Mouse (Mus musculus) liver, embryonic 15.5 days (tissue): ENCODE results near the gene Cradd. TPM values are rescaled to one million over a fixed set of nuclear protein-coding genes. Genes with fewer than 3 reads are reported as not detected.

Experiments
- ATAC-seq: fragments of 200-750 bp; cut with Nextera tagmentation; 2 replicates; pipeline ENCODE4 v1.8.0; 2017; ENCODE audit warnings: moderate number of reproducible peaks, mild to moderate bottlenecking, moderate library complexity; ENCODE audit not compliant: insufficient read depth
- H3K27ac ChIP-seq: fragments of 300-500 bp; sonication (generic); replicated peaks from 2 replicates; pipeline ENCODE4 v1.5.1; 2015; ENCODE audit warnings: mild to moderate bottlenecking, inconsistent platforms
- H3K27me3 ChIP-seq: fragments of 300-500 bp; sonication (generic); 2 replicates; pipeline ENCODE4 v1.6.1; 2015; ENCODE audit warnings: mild to moderate bottlenecking, inconsistent platforms
- H3K36me3 ChIP-seq: fragments of 300-500 bp; sonication (generic); replicated peaks from 2 replicates; pipeline ENCODE4 v1.6.1; 2015; ENCODE audit warnings: moderate library complexity, mild to moderate bottlenecking, inconsistent platforms
- H3K4me1 ChIP-seq: fragments of 300-500 bp; sonication (generic); replicated peaks from 2 replicates; pipeline ENCODE4 v1.6.1; 2015; ENCODE audit warnings: inconsistent platforms
- H3K4me2 ChIP-seq: fragments of 300-500 bp; sonication (generic); 2 replicates; pipeline ENCODE4 v1.6.1; 2015; ENCODE audit warnings: moderate library complexity, mild to moderate bottlenecking, inconsistent platforms
- H3K4me3 ChIP-seq: fragments of 300-500 bp; sonication (generic); replicated peaks from 2 replicates; pipeline ENCODE4 v1.5.1; 2015; ENCODE audit warnings: mild to moderate bottlenecking, inconsistent platforms
- H3K9ac ChIP-seq: fragments of 300-500 bp; sonication (generic); 2 replicates; pipeline ENCODE4 v1.6.1; 2015; ENCODE audit warnings: moderate library complexity, mild to moderate bottlenecking, inconsistent platforms
- H3K9me3 ChIP-seq: fragments of 300-500 bp; sonication (generic); replicated peaks from 2 replicates; pipeline ENCODE4 v1.6.1; 2016; ENCODE audit warnings: inconsistent platforms
- WGBS: fragments of 180-500 bp; shearing (Covaris S2); methylation state at CpG from one replicate; pipeline ENCODE4 v1.1.7; 2015; ENCODE audit warnings: mixed read lengths; ENCODE audit not compliant: insufficient replicate concordance; 5-methylcytosine and 5-hydroxymethylcytosine counted together
- polyA plus RNA-seq: library from polyadenylated mRNA; unstranded; fragments of >200 nt; fragmentation: Nextera tagmentation; extraction: Ambion mirVana; gene quantifications from 2 replicates; pipeline ENCODE4 v1.2.1, GENCODE M21; 2015

Cradd gene
- polyA plus RNA-seq, 1 experiment from 2014 or later, result 4.2 TPM

DNA sequence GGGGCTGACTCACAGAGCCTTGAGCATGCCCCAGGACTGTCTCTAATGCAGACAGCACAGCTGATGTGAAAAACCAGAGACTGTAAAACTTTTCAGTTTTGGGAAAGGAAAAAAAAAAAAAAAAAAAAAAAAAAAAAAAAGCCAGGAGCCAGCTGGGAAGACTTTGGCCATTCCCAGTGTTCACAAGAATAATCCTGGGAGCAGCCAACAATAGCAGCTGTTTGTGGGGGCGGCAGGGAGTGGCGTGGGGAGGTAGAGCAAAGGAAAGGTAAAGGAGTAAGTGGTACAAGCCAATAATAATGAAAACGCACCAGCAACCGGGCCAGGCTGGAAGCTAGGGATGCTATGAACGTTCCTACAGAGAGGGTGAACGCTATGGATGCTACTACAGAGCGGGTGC is 32.8 kb upstream of the Cradd start:
- H3K27ac ChIP-seq, result no peak overlapping the region
- ATAC-seq, result no peak
- 68% methylated on average over 7 of the region's 7 CpGs for WGBS

GRCm38 (mm10) chr10:95355678-95356268 is 31.8 kb upstream of the Cradd start:
- Histone ChIP-seq H3K4me3 (no peak overlapping the region), H3K4me2 (no peak overlapping the region), H3K36me3 (no peaks in the 10 kb centered on the region), H3K9ac (no peak overlapping the region), H3K27ac (no peak overlapping the region), H3K4me1 (no peaks in the 10 kb centered on the region), H3K27me3 (no peaks in the 10 kb centered on the region), H3K9me3 (no peaks in the 10 kb centered on the region)
- ATAC-seq, result no peak
- WGBS, result 52% methylated on average over 6 of the region's 6 CpGs

More for the DNA sequence above, 32.8 kb upstream of the Cradd start:
- H3K4me1 ChIP-seq, result no peaks in the 10 kb centered on the region
- no peak overlapping the region for H3K9ac ChIP-seq
- H3K9me3 ChIP-seq, result no peaks in the 10 kb centered on the region
- no peak overlapping the region for H3K4me2 ChIP-seq
- H3K36me3 ChIP-seq, result no peaks in the 10 kb centered on the region
- H3K27me3 ChIP-seq, result no peaks in the 10 kb centered on the region
- no peak overlapping the region for H3K4me3 ChIP-seq

GRCm38 (mm10) chr10:95354673-95355072 is 30.7 kb upstream of the Cradd start:
- no peak for ATAC-seq
- no peak overlapping the region for H3K9ac ChIP-seq
- no peak overlapping the region for H3K4me2 ChIP-seq
- H3K36me3 ChIP-seq, result no peaks in the 10 kb centered on the region
- no peaks in the 10 kb centered on the region for H3K4me1 ChIP-seq
- no peak overlapping the region for H3K27ac ChIP-seq
- H3K27me3 ChIP-seq, result no peaks in the 10 kb centered on the region
- H3K9me3 ChIP-seq, result no peaks in the 10 kb centered on the region
- H3K4me3 ChIP-seq, result no peak overlapping the region

- Histone ChIP-seq H3K4me3 (no peak overlapping the region), H3K4me2 (no peak overlapping the region), H3K36me3 (no peaks in the 10 kb centered on the region), H3K4me1 (no peaks in the 10 kb centered on the region), H3K9ac (no peak overlapping the region), H3K27ac (no peak overlapping the region), H3K9me3 (no peaks in the 10 kb centered on the region), H3K27me3 (no peaks in the 10 kb centered on the region)
- no peak for ATAC-seq
- 65% methylated on average over 6 of the region's 6 CpGs for WGBS
Measured at GRCm38 (mm10) chr10:95354047-95354446, 30.1 kb upstream of the Cradd start.

DNA sequence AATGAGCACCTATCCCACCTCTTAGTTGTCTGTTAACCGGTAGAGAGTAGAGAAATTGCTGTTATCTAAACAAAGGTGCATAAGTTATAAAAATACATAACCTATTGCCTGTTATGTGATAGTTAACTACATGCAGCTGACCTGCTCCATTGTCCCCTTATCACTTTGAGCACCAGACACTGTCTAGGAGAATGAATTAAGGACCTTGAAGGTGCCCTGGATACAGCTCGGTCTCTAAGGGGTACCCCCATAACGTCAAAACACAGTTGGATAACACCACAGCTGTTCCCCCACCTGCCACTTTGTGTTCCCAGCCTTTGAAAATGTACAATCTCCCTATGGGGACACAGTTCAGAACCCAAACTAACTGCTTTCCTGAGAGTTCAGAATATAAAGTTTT is 24.5 kb upstream of the Cradd start:
- no peaks in the 10 kb centered on the region for H3K27me3 ChIP-seq
- no peaks in the 10 kb centered on the region for H3K4me1 ChIP-seq
- WGBS, result 54% methylated on average over 3 of the region's 3 CpGs
- H3K27ac ChIP-seq, result no peak overlapping the region
- no peaks in the 10 kb centered on the region for H3K9me3 ChIP-seq
- H3K4me2 ChIP-seq, result no peak overlapping the region
- H3K9ac ChIP-seq, result no peak overlapping the region
- ATAC-seq, result no peak
- no peak overlapping the region for H3K4me3 ChIP-seq
- no peaks in the 10 kb centered on the region for H3K36me3 ChIP-seq

GRCm38 (mm10) chr10:95347776-95348175 is 23.8 kb upstream of the Cradd start:
- Histone ChIP-seq H3K4me3 (no peak overlapping the region), H3K9ac (no peak overlapping the region), H3K4me1 (no peaks in the 10 kb centered on the region), H3K27ac (no peak overlapping the region), H3K36me3 (no peaks in the 10 kb centered on the region), H3K9me3 (no peaks in the 10 kb centered on the region), H3K4me2 (no peak overlapping the region), H3K27me3 (no peaks in the 10 kb centered on the region)
- ATAC-seq, result no peak
- WGBS, result 68% methylated on average over 3 of the region's 3 CpGs

- 66% methylated on average over 10 of the region's 10 CpGs for WGBS
- Histone ChIP-seq H3K4me2 (no peak overlapping the region), H3K27ac (no peak overlapping the region), H3K4me1 (no peaks in the 10 kb centered on the region), H3K36me3 (no peaks in the 10 kb centered on the region), H3K9me3 (no peaks in the 10 kb centered on the region), H3K9ac (no peak overlapping the region), H3K27me3 (no peaks in the 10 kb centered on the region), H3K4me3 (no peak overlapping the region)
- no peak for ATAC-seq
Measured at GRCm38 (mm10) chr10:95342833-95343590, 19.1 kb upstream of the Cradd start.

- no peak overlapping the region for H3K9ac ChIP-seq
- ATAC-seq, result no peak
- 70% methylated on average over 4 of the region's 4 CpGs for WGBS
- no peak overlapping the region for H3K27ac ChIP-seq
- no peaks in the 10 kb centered on the region for H3K27me3 ChIP-seq
- no peak overlapping the region for H3K4me2 ChIP-seq
- H3K4me1 ChIP-seq, result no peaks in the 10 kb centered on the region
- H3K36me3 ChIP-seq, result no peaks in the 10 kb centered on the region
- H3K4me3 ChIP-seq, result no peak overlapping the region
- no peaks in the 10 kb centered on the region for H3K9me3 ChIP-seq
Measured at GRCm38 (mm10) chr10:95340676-95341075, 16.7 kb upstream of the Cradd start.

GRCm38 (mm10) chr10:95337589-95337988 is 13.7 kb upstream of the Cradd start:
- H3K4me1 ChIP-seq, result no peaks in the 10 kb centered on the region
- no peak overlapping the region for H3K27ac ChIP-seq
- H3K36me3 ChIP-seq, result no peaks in the 10 kb centered on the region
- 54% methylated on average over 5 of the region's 5 CpGs for WGBS
- no peaks in the 10 kb centered on the region for H3K27me3 ChIP-seq
- no peak overlapping the region for H3K4me2 ChIP-seq
- no peak overlapping the region for H3K9ac ChIP-seq
- no peaks in the 10 kb centered on the region for H3K9me3 ChIP-seq
- no peak for ATAC-seq
- H3K4me3 ChIP-seq, result no peak overlapping the region

GRCm38 (mm10) chr10:95336781-95337544 is 13.0 kb upstream of the Cradd start:
- Histone ChIP-seq H3K36me3 (no peaks in the 10 kb centered on the region), H3K27me3 (no peaks in the 10 kb centered on the region), H3K4me2 (no peak overlapping the region), H3K27ac (no peak overlapping the region), H3K4me1 (no peaks in the 10 kb centered on the region), H3K9me3 (no peaks in the 10 kb centered on the region), H3K4me3 (no peak overlapping the region), H3K9ac (no peak overlapping the region)
- no peak for ATAC-seq
- WGBS, result 28% methylated on average over 4 of the region's 4 CpGs

DNA sequence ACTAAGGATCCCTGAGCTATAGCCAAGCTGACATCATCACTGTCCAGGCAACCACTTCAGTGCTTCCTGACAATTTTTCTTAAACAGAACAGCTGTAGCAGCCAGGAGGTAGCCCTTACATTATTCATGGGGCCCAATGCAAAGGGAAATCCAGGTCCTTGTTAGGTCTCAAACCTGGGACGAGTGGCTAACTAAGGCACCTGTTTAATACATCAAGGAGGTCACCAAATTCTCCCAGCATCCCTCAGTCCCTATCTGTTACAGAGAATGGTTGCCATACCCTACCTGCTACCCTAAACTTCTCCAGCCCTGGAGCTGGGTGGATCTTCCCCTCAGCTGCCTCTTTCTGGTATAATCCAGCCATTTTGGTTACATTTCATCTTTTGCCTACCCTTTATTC is 10.9 kb upstream of the Cradd start:
- Histone ChIP-seq H3K9ac (no peak overlapping the region), H3K4me1 (no peaks in the 10 kb centered on the region), H3K4me2 (no peak overlapping the region), H3K36me3 (no peaks in the 10 kb centered on the region), H3K4me3 (no peak overlapping the region), H3K27me3 (no peaks in the 10 kb centered on the region), H3K27ac (no peak overlapping the region), H3K9me3 (no peaks in the 10 kb centered on the region)
- no peak for ATAC-seq
- WGBS, result 51% methylated on average over 1 of the region's 1 CpGs
